In genomic region chr6:116056676-116057264, GRCm38 (mm10) we compare ENCODE assay signal across 8 mouse cellular contexts.
DNase-seq lines count a peak whose midpoint lies in the region; ATAC-seq and TF ChIP-seq lines count a peak whose summit lies in the region.
"Had no signal": no experiment of that assay in that cellular context is flagged by ENCODE, and none has a peak within 500 bp of the region (broad histone marks: within the 10 kb centered on the region; RNA-seq: fewer than 3 reads in every experiment).

No protein-coding gene starts in this region.

- peak; percentile 77 for ATAC-seq in cerebellum, adult (ENCODE audit: insufficient number of reproducible peaks, low FRiP score, low TSS enrichment)
- ATAC-seq in forebrain, embryonic 14.5 days, result peak; percentile 83
- ATAC-seq in kidney, embryonic 16.5 days (ENCODE audit: low FRiP score, low TSS enrichment), result no peak
- ATAC-seq in limb, embryonic 12.5 days (ENCODE audit: insufficient number of reproducible peaks, insufficient read depth, low FRiP score, low TSS enrichment, low read depth), result no peak
- ATAC-seq in stomach, embryonic 16.5 days (ENCODE audit: insufficient read depth, low FRiP score), result 0 out of 2 replicates have a peak, but pooled peaks have one; percentile 29

- DNase-seq in ES-E14 (ENCODE audit: low read depth, low spot score), result peak; percentile 40
- DNase-seq in forebrain, embryonic 14.5 days (ENCODE audit: low spot score), result peak; percentile 87
- DNase-seq in urinary bladder, postnatal 14 days (ENCODE audit: low spot score), result no peak

- H3K4me3 ChIP-seq in ES-E14 (ENCODE audit: insufficient read depth in 1 of 2, low read depth in 1 of 2, low read length in 2 of 2, poor library complexity in 1 of 2, severe bottlenecking in 1 of 2), result no peak overlapping the region
- peak overlapping the region; percentile 23 for H3K4me3 ChIP-seq in forebrain, embryonic 14.5 days (ENCODE audit: low read depth, low read length)
- H3K4me3 ChIP-seq in kidney, embryonic 16.5 days (ENCODE audit: low read length), result no peak overlapping the region
- H3K4me3 ChIP-seq in limb, embryonic 12.5 days (replicated peaks), result no peak overlapping the region
- no peak overlapping the region for H3K4me3 ChIP-seq in stomach, embryonic 16.5 days (replicated peaks; ENCODE audit: low read length)
- H3K4me3 ChIP-seq: limb, embryonic 15.5 days had no signal

- H3K4me2 ChIP-seq in forebrain, embryonic 14.5 days (ENCODE audit: low read length), result peak overlapping the region; percentile 43
- H3K4me2 ChIP-seq in kidney, embryonic 16.5 days (replicated peaks; ENCODE audit: low read depth, low read length), result 0 out of 2 replicates have a peak overlapping the region, but pooled peaks have one; percentile 26
- H3K4me2 ChIP-seq in limb, embryonic 12.5 days, result peak overlapping the region; percentile 22; the same call in 1 of the 2 replicates
- peak overlapping the region; percentile 29; the same call in 1 of the 2 replicates for H3K4me2 ChIP-seq in stomach, embryonic 16.5 days (ENCODE audit: low read depth, low read length)
- H3K4me2 ChIP-seq: limb, embryonic 15.5 days had no signal

- in situ Hi-C loops in ES-E14 (cut with MboI; ENCODE audit: low sequenced_read_pairs in 2 of 2, unreplicated experiment in 2 of 2), result no loop called here

- no peaks in the 10 kb centered on the region for H3K9me3 ChIP-seq in ES-E14 (ENCODE audit: control insufficient read depth, insufficient read depth, low read depth, low read length)
- H3K9me3 ChIP-seq in forebrain, embryonic 14.5 days (replicated peaks; ENCODE audit: control insufficient read depth, low read length), result no peaks in the 10 kb centered on the region
- no peaks in the 10 kb centered on the region for H3K9me3 ChIP-seq in kidney, embryonic 16.5 days (ENCODE audit: low read length)
- no peaks in the 10 kb centered on the region for H3K9me3 ChIP-seq in limb, embryonic 12.5 days
- H3K9me3 ChIP-seq in stomach, embryonic 16.5 days (replicated peaks; ENCODE audit: control insufficient read depth, low read length), result no peaks in the 10 kb centered on the region
- H3K9me3 ChIP-seq: limb, embryonic 15.5 days had no signal

- no peaks in the 10 kb centered on the region for H3K27me3 ChIP-seq in forebrain, embryonic 14.5 days (replicated peaks; ENCODE audit: control insufficient read depth, insufficient read depth, low read length)
- no peaks in the 10 kb centered on the region for H3K27me3 ChIP-seq in kidney, embryonic 16.5 days (ENCODE audit: insufficient read depth, low read length)
- no peaks in the 10 kb centered on the region for H3K27me3 ChIP-seq in limb, embryonic 12.5 days
- no peaks in the 10 kb centered on the region for H3K27me3 ChIP-seq in stomach, embryonic 16.5 days (ENCODE audit: control insufficient read depth, insufficient read depth, low read length)
- H3K27me3 ChIP-seq: limb, embryonic 15.5 days had no signal

- 6% methylated on average over 13 of the region's 13 CpGs for WGBS in forebrain, embryonic 14.5 days
- 35% methylated on average over 13 of the region's 13 CpGs for WGBS in kidney, embryonic 16.5 days
- WGBS in limb, embryonic 12.5 days, result 24% methylated on average over 13 of the region's 13 CpGs
- 42% methylated on average over 13 of the region's 13 CpGs for WGBS in stomach, embryonic 16.5 days

- peaks cover 0 to 4% of the 10 kb centered on the region in 2 experiments; a peak in 1 of 4 replicates for H3K4me1 ChIP-seq in ES-E14 (ENCODE audit: control insufficient read depth in 2 of 2, insufficient read depth in 2 of 2, low read length in 2 of 2, poor library complexity in 1 of 2)
- H3K4me1 ChIP-seq in forebrain, embryonic 14.5 days (ENCODE audit: control insufficient read depth, insufficient read depth, low read length), result peaks cover 25% of the 10 kb centered on the region
- peaks cover 8% of the 10 kb centered on the region; the same call in 1 of the 2 replicates for H3K4me1 ChIP-seq in kidney, embryonic 16.5 days (ENCODE audit: insufficient read depth, low read length)
- H3K4me1 ChIP-seq in limb, embryonic 12.5 days (replicated peaks), result peaks cover 5% of the 10 kb centered on the region
- H3K4me1 ChIP-seq in stomach, embryonic 16.5 days (ENCODE audit: control insufficient read depth, insufficient read depth, low read length), result peaks cover 10% of the 10 kb centered on the region; the same call in 1 of the 2 replicates

- H3K27ac ChIP-seq in ES-E14 (ENCODE audit: insufficient read depth, low read depth, low read length, poor library complexity, severe bottlenecking), result no peak overlapping the region
- H3K27ac ChIP-seq in forebrain, embryonic 14.5 days (ENCODE audit: low read depth, low read length), result peak overlapping the region; percentile 86
- H3K27ac ChIP-seq in kidney, embryonic 16.5 days (ENCODE audit: low read length), result no peak overlapping the region
- peak overlapping the region; percentile 35; the same call in 1 of the 2 replicates for H3K27ac ChIP-seq in limb, embryonic 12.5 days
- no peak overlapping the region for H3K27ac ChIP-seq in stomach, embryonic 16.5 days (ENCODE audit: low read length)
- H3K27ac ChIP-seq: limb, embryonic 15.5 days had no signal

- H3K9ac ChIP-seq in ES-E14 (ENCODE audit: insufficient read depth, low read depth, low read length, poor library complexity, severe bottlenecking), result no peak overlapping the region
- H3K9ac ChIP-seq in forebrain, embryonic 14.5 days (ENCODE audit: low read length), result peak overlapping the region; percentile 58
- no peak overlapping the region for H3K9ac ChIP-seq in kidney, embryonic 16.5 days (replicated peaks; ENCODE audit: low read length)
- no peak overlapping the region for H3K9ac ChIP-seq in limb, embryonic 12.5 days (replicated peaks)
- H3K9ac ChIP-seq in stomach, embryonic 16.5 days (ENCODE audit: low read length), result no peak overlapping the region
- H3K9ac ChIP-seq: limb, embryonic 15.5 days had no signal

- H3K36me3 ChIP-seq in ES-E14 (ENCODE audit: control insufficient read depth, insufficient read depth, low read length, poor library complexity, severe bottlenecking), result no peaks in the 10 kb centered on the region
- no peaks in the 10 kb centered on the region for H3K36me3 ChIP-seq in forebrain, embryonic 14.5 days (ENCODE audit: control insufficient read depth, insufficient read depth, low read length)
- H3K36me3 ChIP-seq in kidney, embryonic 16.5 days (ENCODE audit: insufficient read depth, low read length), result no peaks in the 10 kb centered on the region
- no peaks in the 10 kb centered on the region for H3K36me3 ChIP-seq in limb, embryonic 12.5 days
- H3K36me3 ChIP-seq in stomach, embryonic 16.5 days (ENCODE audit: control insufficient read depth, insufficient read depth, low read length), result no peaks in the 10 kb centered on the region
- H3K36me3 ChIP-seq: limb, embryonic 15.5 days had no signal

TF ChIP-seq in ES-E14, 5 proteins besides CTCF, POLR2A, EP300 and RAD21:
- no peak for TF ChIP-seq HCFC1 (IDR thresholded peaks at IDR 0.05; ENCODE audit: borderline replicate concordance, insufficient read depth, low read length)
- TF ChIP-seq MAFK (IDR thresholded peaks at IDR 0.05; ENCODE audit: insufficient read depth, low read depth, low read length), result 0 out of 2 replicates have a peak, but pooled peaks have one; percentile 6
- peak; percentile 55; the same call in 1 of the 2 replicates for TF ChIP-seq ZNF384 (IDR thresholded peaks at IDR 0.05; ENCODE audit: low read depth, low read length)
TF ChIP-seq in ES-E14: peak in this region for 2.

Comparison
In these comparisons a context has a peak if more than half of its experiments do, and no peak if none do; other contexts are left out.
1. H3K27ac ChIP-seq: peak in forebrain, embryonic 14.5 days (single experiment) and limb, embryonic 12.5 days (single experiment); none in ES-E14 (single experiment), kidney, embryonic 16.5 days (single experiment) and stomach, embryonic 16.5 days (single experiment).
2. ATAC-seq: peak in cerebellum, adult (single experiment), forebrain, embryonic 14.5 days (single experiment) and stomach, embryonic 16.5 days (single experiment); none in kidney, embryonic 16.5 days (single experiment) and limb, embryonic 12.5 days (single experiment).
3. Peak in every context shown above with its lines, with median percentiles within 50 percentile points of each other: H3K4me2 ChIP-seq.